Mouse (Mus musculus): Measurements from ENCODE around the gene 0610040J01Rik.

GRCm38 (mm10) chr5:63876081-63876480, 63.9 kb downstream of the 0610040J01Rik start:
- TF ChIP-seq CTCF (IDR thresholded peaks at IDR 0.05; ENCODE audit: low read depth, low read length) = no peak
- TF ChIP-seq POLR2A (IDR thresholded peaks at IDR 0.05; ENCODE audit: borderline replicate concordance, low read depth, low read length) = no peak

Data from bone marrow macrophage, adult 2 months (primary cell).